Mouse (Mus musculus): Measurements from ENCODE around the gene Pnpo.

- TF ChIP-seq CTCF (IDR thresholded peaks at IDR 0.05; ENCODE audit: extremely low read depth, insufficient read depth, insufficient read length, insufficient replicate concordance) (no peak), POLR2A (IDR thresholded peaks at IDR 0.05; ENCODE audit: low read depth, low read length) (no peak)
These were observed 37.2 kb downstream of the Pnpo start for GRCm38 (mm10) chr11:96906431-96907161.

Measured in spleen, adult 2 months (tissue).